Mouse (Mus musculus) heart, adult 2 months (tissue): ENCODE measurements around the gene 4930404H24Rik.

Experiments used
- CTCF ChIP-seq: fragments of 200-600 bp; IDR thresholded peaks from 2 replicates; pipeline ENCODE4 v1.8.1; 2022; ENCODE audit warnings: antibody characterized with exemption, mild to moderate bottlenecking, moderate library complexity
- POLR2A ChIP-seq: fragments of 200-500 bp; IDR thresholded peaks from 2 replicates; pipeline ENCODE4 v1.6.1; 2011; ENCODE audit warnings: mild to moderate bottlenecking, low read depth, low read length, control low read depth; ENCODE audit not compliant: insufficient read depth

DNA sequence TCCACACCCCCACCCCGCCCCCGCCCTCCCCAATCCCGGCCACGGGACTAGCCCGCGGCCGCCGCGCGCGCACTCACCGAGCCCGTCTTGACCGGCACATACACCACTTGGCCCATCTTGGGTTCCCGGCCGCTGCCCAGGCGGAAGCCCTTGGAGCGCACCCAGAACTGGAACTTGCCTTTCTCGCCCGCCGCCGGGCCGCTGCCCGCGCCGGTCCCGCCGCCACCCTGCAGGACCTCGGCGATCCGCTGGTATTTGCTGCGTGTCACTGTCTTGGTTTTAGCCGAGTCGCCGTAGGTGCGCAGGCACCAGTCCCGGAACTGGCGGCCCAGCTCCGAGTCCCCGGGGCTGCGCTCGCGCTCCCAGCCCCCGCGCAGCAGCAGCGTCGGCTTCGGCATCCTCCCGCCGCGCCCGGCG is 36.8 kb downstream of the 4930404H24Rik start:
- TF ChIP-seq CTCF (no peak), POLR2A (no peak)
